Mouse (Mus musculus) mature B cell (primary cell): Measurements from ENCODE around the gene Rrn3.

Experiments used
- in situ Hi-C: fragments of 300-500 bp; cut with MboI; formaldehyde crosslinking; loops from 2 replicates; pipeline ENCODE4 v1.14.3; 2019

Gene Rrn3

DNA sequence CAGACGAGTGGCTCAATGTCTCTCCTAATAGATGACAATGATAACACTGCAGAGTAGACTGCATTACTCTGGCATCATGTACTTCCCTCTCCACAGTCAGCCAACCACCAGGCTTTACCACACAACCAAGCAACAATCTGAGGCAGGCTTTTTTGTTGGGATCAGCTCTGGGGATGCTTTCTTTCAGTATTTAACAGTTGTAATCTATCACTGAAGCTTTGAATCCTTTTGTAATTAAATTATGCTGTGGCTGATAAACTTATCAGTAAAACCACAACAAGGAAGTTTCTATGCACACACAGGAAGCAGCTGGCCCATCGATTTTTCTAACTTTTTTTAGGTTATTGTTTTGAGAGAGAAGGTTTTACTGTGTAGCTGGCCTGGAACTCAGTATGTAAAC, 67.8 kb downstream of the Rrn3 start:
- in situ Hi-C loops, result no loop called here

DNA sequence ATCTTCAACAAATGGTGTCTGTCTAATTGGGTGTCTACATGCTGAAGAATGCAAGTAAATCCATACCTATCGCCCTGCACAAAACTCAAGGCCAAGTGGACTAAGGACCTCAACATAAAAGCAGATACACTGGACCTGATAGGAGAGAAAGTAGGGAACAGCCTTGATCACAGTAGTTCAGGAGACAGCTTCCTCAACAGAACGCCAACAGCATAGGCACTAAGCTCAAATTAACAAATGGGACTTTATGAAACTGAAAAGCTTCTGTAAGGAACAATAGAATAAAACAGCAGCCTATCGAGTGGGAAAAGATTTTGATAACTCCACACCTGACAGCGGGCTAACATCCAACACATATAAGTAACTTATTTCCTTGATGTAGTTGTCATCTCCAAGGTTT, 70.9 kb downstream of the Rrn3 start:
- in situ Hi-C loops, result no loop called here

DNA sequence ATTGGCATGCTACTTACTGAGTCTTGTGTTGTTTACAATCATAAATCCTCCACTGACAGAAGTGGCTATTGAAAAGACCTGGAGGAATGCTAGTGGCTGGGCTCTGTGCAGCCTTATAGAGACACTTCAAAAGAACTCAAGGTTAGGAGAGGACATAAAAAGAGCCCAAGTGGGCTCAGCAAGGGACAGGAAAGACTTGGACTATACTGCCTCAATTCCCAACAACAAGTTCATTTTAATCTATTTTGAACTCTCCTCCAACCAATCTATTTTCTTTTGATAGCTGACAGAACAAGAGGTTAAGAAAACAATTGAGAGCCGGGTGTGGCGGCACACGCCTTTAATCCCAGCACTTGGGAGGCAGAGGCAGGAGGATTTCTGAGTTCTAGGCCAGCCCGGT, 73.4 kb downstream of the Rrn3 start:
- in situ Hi-C loops, result no loop called here
